In the genomic region with DNA sequence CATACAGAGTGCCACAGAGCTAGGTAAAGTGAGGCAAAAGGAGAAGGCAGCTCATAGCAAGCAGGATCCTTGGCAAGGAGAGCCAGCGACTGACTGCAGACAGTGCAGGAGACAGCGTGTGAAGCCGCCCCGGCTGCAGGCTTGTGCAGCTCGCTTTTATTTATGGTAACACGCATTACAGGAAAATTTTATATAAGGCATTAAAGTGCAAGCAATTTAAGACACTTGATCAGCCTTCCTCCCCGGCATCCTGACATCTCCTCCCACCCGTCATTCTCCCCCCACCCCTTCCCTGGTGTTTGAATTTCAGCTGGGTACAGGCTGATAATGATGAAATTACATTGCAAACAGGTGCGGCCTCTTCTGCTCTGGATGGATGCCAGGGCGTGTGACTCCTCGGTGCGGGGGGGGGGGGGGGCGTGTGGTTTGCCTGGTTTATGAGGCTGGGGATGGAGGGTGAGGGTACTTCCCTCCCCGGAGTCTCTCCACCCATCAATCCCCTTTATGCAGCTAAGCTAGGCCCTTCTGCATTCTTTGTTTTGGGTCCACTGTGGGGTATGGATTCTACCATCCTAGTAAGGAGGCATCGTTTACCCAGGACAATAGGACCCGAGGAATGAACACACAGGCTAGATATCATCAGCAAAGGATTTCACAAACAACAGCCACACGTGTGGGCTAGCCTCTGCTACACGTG, we compare ENCODE assay signal across 14 mouse cellular contexts.
DNase-seq lines count a peak whose midpoint lies in the region; ATAC-seq and TF ChIP-seq lines count a peak whose summit lies in the region.
"Had no signal": no experiment of that assay in that cellular context is flagged by ENCODE, and none has a peak within 500 bp of the region (broad histone marks: within the 10 kb centered on the region; RNA-seq: fewer than 3 reads in every experiment).

No protein-coding gene starts in this region.

- no peaks in the 10 kb centered on the region for H3K36me3 ChIP-seq in embryonic facial prominence, embryonic 13.5 days
- no peaks in the 10 kb centered on the region for H3K36me3 ChIP-seq in embryonic facial prominence, embryonic 10.5 days (replicated peaks)
- no peaks in the 10 kb centered on the region for H3K36me3 ChIP-seq in lung, postnatal 0 days (ENCODE audit: insufficient read depth, low read length)
- H3K36me3 ChIP-seq: heart, embryonic 10.5 days; limb, embryonic 13.5 days had no signal

- H3K4me2 ChIP-seq in embryonic facial prominence, embryonic 13.5 days = peak overlapping the region; percentile 22
- H3K4me2 ChIP-seq in lung, postnatal 0 days (replicated peaks; ENCODE audit: low read depth, low read length) = no peak overlapping the region
- H3K4me2 ChIP-seq: limb, embryonic 13.5 days had no signal

- WGBS in embryonic facial prominence, embryonic 13.5 days = 40% methylated on average over 18 of the region's 18 CpGs
- WGBS in embryonic facial prominence, embryonic 10.5 days = 79% methylated on average over 18 of the region's 18 CpGs
- WGBS in lung, postnatal 0 days = 41% methylated on average over 16 of the region's 18 CpGs
- 47% methylated on average over 18 of the region's 18 CpGs for WGBS in lung, adult 2 months

- H3K27ac ChIP-seq in embryonic facial prominence, embryonic 13.5 days = no peak overlapping the region
- no peak overlapping the region for H3K27ac ChIP-seq in embryonic facial prominence, embryonic 10.5 days (replicated peaks)
- no peak overlapping the region for H3K27ac ChIP-seq in lung, postnatal 0 days (ENCODE audit: low read length)
- H3K27ac ChIP-seq: heart, embryonic 10.5 days; limb, embryonic 13.5 days had no signal

- no peak for TF ChIP-seq CTCF in lung, postnatal 0 days (IDR thresholded peaks at IDR 0.05)
- no peak for TF ChIP-seq CTCF in lung, adult 2 months (IDR thresholded peaks at IDR 0.05; ENCODE audit: insufficient read depth, low read length)

- H3K9ac ChIP-seq in embryonic facial prominence, embryonic 13.5 days = no peak overlapping the region
- H3K9ac ChIP-seq in lung, postnatal 0 days (replicated peaks; ENCODE audit: low read depth) = no peak overlapping the region
- H3K9ac ChIP-seq: limb, embryonic 13.5 days had no signal

- no peak for TF ChIP-seq EP300 in lung, postnatal 0 days (IDR thresholded peaks at IDR 0.05)

- no peaks in the 10 kb centered on the region for H3K9me3 ChIP-seq in embryonic facial prominence, embryonic 13.5 days
- no peaks in the 10 kb centered on the region for H3K9me3 ChIP-seq in embryonic facial prominence, embryonic 10.5 days
- no peaks in the 10 kb centered on the region for H3K9me3 ChIP-seq in lung, postnatal 0 days (ENCODE audit: low read length)
- H3K9me3 ChIP-seq: heart, embryonic 10.5 days; limb, embryonic 13.5 days had no signal

- peaks cover 19% of the 10 kb centered on the region for H3K4me1 ChIP-seq in embryonic facial prominence, embryonic 13.5 days
- H3K4me1 ChIP-seq in embryonic facial prominence, embryonic 10.5 days = peaks cover 14% of the 10 kb centered on the region
- no peaks in the 10 kb centered on the region for H3K4me1 ChIP-seq in lung, postnatal 0 days (ENCODE audit: insufficient read depth, low read depth, low read length)
- no peaks in the 10 kb centered on the region for H3K4me1 ChIP-seq in lung, adult 2 months (ENCODE audit: control insufficient read depth, insufficient read depth, low read length)

- H3K4me3 ChIP-seq in embryonic facial prominence, embryonic 13.5 days = no peak overlapping the region
- no peak overlapping the region for H3K4me3 ChIP-seq in embryonic facial prominence, embryonic 10.5 days
- no peak overlapping the region for H3K4me3 ChIP-seq in lung, postnatal 0 days (ENCODE audit: low read depth, low read length)
- H3K4me3 ChIP-seq in lung, adult 2 months (replicated peaks; ENCODE audit: extremely low read depth, low read depth, low read length) = no peak overlapping the region
- H3K4me3 ChIP-seq: heart, embryonic 10.5 days; limb, embryonic 13.5 days had no signal

- no peak for TF ChIP-seq POLR2A in lung, adult 2 months (IDR thresholded peaks at IDR 0.05; ENCODE audit: borderline replicate concordance, extremely low read depth, low read depth, low read length)

- ATAC-seq in embryonic facial prominence, embryonic 13.5 days (ENCODE audit: insufficient number of reproducible peaks, insufficient read depth, low FRiP score, low TSS enrichment, low read depth) = peak; percentile 43; the same call in 1 of the 2 replicates
- ATAC-seq in lung, postnatal 0 days = peak; percentile 9
- ATAC-seq: intestine, embryonic 16.5 days had no signal

- H3K27me3 ChIP-seq in embryonic facial prominence, embryonic 13.5 days = no peaks in the 10 kb centered on the region
- 0 out of 2 replicates have a peak, but pooled peaks cover 9% of the 10 kb centered on the region for H3K27me3 ChIP-seq in embryonic facial prominence, embryonic 10.5 days (replicated peaks; ENCODE audit: low read depth, poor library complexity, severe bottlenecking)
- H3K27me3 ChIP-seq in lung, postnatal 0 days (replicated peaks; ENCODE audit: insufficient read depth, low read length) = no peaks in the 10 kb centered on the region
- H3K27me3 ChIP-seq: limb, embryonic 13.5 days had no signal

- no peak for DNase-seq in embryonic facial prominence, embryonic 10.5 days (ENCODE audit: low spot score)
- no peak for DNase-seq in lung, postnatal 0 days (ENCODE audit: low spot score)
- DNase-seq in lung, adult 18-20 months = no peak
- DNase-seq in frontal cortex, postnatal 14 days (ENCODE audit: low spot score in 2 of 2) = peak; percentile 11 to 24
- peak; percentile 46 to 54 for DNase-seq in right cerebral cortex, adult 2 months (ENCODE audit: low spot score in 2 of 2)
- DNase-seq in thymus, postnatal 10 days (ENCODE audit: low spot score in 2 of 2) = no peak
- no peak for DNase-seq in lung, adult 2 months
- DNase-seq: adrenal gland, adult 2 months; cerebellum, adult 8-10 months; lung, postnatal 4 days had no signal

Comparison
In these comparisons a context has a peak if more than half of its experiments do, and no peak if none do; other contexts are left out.
1. DNase-seq: peak in frontal cortex, postnatal 14 days (2 of 2) and right cerebral cortex, adult 2 months (2 of 2); none in embryonic facial prominence, embryonic 10.5 days (single experiment), lung, postnatal 0 days (single experiment), lung, adult 18-20 months (0 of 2), thymus, postnatal 10 days (0 of 2) and lung, adult 2 months (single experiment).